Mouse (Mus musculus) megakaryocyte-erythroid progenitor cell, adult 5 weeks (primary cell): Measurements from ENCODE around the gene Klra8. TPM values are rescaled to one million over a fixed set of nuclear protein-coding genes. Genes with fewer than 3 reads are reported as not detected.

Source experiments
- polyA plus RNA-seq: library from polyadenylated mRNA; stranded (reverse); fragments of >175 nt; gene quantifications from 2 replicates; pipeline ENCODE4 v1.2.3, GENCODE M21; 2012

Klra8 gene
- 0.07 TPM in 1 of 2 replicates, not detected in the other for polyA plus RNA-seq

DNA sequence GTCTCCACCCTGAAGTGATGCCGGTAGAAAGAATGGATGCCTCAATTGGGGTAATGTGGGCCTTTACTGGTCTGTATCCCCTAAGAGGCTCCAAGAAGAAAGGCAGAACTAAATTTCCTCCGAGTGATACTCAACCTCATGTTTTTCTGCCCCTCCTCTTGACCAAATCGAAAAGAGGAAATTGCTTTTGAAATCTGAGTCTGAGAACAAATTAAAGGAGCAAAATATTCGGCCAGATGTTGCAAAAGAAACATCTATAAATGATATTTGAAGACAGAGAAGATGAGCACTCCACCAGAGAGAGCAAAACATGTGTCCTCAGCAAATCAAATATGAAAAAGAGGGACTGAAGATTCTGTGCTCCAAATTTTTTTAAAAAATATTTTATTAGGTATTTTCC lies at the start of gene Klra8:
Gene Klra8, minus strand, starts transcription at position 101 of the 400 bp plus-strand sequence.

DNA sequence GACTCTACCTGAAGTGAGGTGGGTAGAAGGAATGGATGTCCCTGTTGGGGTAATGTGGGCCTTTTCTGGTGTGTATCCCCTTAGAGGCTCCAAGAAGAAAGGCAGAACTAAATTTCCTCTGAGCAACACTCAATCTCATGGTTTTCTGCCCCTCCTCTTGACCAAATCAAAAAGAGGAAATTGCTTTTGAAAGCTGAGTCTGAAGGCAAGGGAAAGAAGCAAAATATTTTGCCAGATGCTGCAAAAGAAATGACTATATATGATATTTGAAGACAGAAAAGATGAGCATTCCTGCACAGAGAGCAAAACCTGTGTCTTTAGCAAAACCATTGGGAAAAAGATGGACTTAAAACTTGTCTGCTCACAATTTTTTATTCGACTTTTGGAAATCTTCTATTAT lies 62.5 kb downstream of the Klra8 start, which contains the start of gene Klra4:
Gene Klra4, minus strand, starts transcription at position 101 of the 400 bp plus-strand sequence.

Other genes starting within 250 kb of the Klra8 start
- gene Klra5, start 212.2 kb downstream of the Klra8 start, polyA plus RNA-seq: not detected in 2 replicates
- gene Klra6, start 102.9 kb downstream of the Klra8 start, polyA plus RNA-seq: not detected in 2 replicates
- 0.06 TPM in 1 of 2 replicates, not detected in the other for gene Klra4, start 62.6 kb downstream of the Klra8 start, polyA plus RNA-seq
- gene Klra9, start 63.2 kb upstream of the Klra8 start, polyA plus RNA-seq: 0.10 TPM in 1 of 2 replicates, not detected in the other
- 0.17 TPM in 1 of 2 replicates, not detected in the other for gene Klra7, start 103.4 kb upstream of the Klra8 start, polyA plus RNA-seq
- not detected in 2 replicates for gene Klra10, start 152.0 kb upstream of the Klra8 start, polyA plus RNA-seq
- not detected in 2 replicates for gene Klra3, start 207.7 kb upstream of the Klra8 start, polyA plus RNA-seq